Mouse (Mus musculus): Measurements from ENCODE around the gene Hcn2. TPM values are rescaled to one million over a fixed set of nuclear protein-coding genes. Genes with fewer than 3 reads are reported as not detected.

Gene Hcn2
- polyA plus RNA-seq, 1 experiment from 2014 or later, result 0.02 TPM

- H3K27ac ChIP-seq (replicated peaks), result no peak overlapping the region
- peaks cover 34% of the 10 kb centered on the region for H3K4me1 ChIP-seq (replicated peaks)
- peaks cover 71% of the 10 kb centered on the region for H3K27me3 ChIP-seq
- ATAC-seq (ENCODE audit: insufficient read depth), result no peak
- H3K9me3 ChIP-seq (replicated peaks), result no peaks in the 10 kb centered on the region
- 31% methylated on average over 15 of the region's 15 CpGs for WGBS (ENCODE audit: insufficient replicate concordance)
- H3K9ac ChIP-seq, result no peak overlapping the region
- H3K4me3 ChIP-seq (replicated peaks), result no peak overlapping the region
- H3K4me2 ChIP-seq, result no peak overlapping the region
- H3K36me3 ChIP-seq (replicated peaks), result no peaks in the 10 kb centered on the region
Observed at GRCm38 (mm10) chr10:79778006-79778405, 61.6 kb downstream of the Hcn2 start.

- WGBS (ENCODE audit: insufficient replicate concordance), result 13% methylated on average over 2 of the region's 2 CpGs
- H3K36me3 ChIP-seq (replicated peaks), result no peaks in the 10 kb centered on the region
- H3K9me3 ChIP-seq (replicated peaks), result no peaks in the 10 kb centered on the region
- peak overlapping the region; percentile 78; the same call in 1 of the 2 replicates for H3K4me2 ChIP-seq
- no peak for ATAC-seq (ENCODE audit: insufficient read depth)
- H3K4me1 ChIP-seq (replicated peaks), result peaks cover 34% of the 10 kb centered on the region
- no peak overlapping the region for H3K27ac ChIP-seq (replicated peaks)
- H3K27me3 ChIP-seq, result peaks cover 78% of the 10 kb centered on the region
- H3K4me3 ChIP-seq (replicated peaks), result no peak overlapping the region
- no peak overlapping the region for H3K9ac ChIP-seq
Observed at GRCm38 (mm10) chr10:79779193-79779592, 62.8 kb downstream of the Hcn2 start.

- Histone ChIP-seq H3K27ac (replicated peaks) (peak overlapping the region; percentile 61), H3K4me1 (replicated peaks) (peaks cover 34% of the 10 kb centered on the region), H3K4me2 (peak overlapping the region; percentile 78), H3K4me3 (replicated peaks) (peak overlapping the region; percentile 52), H3K27me3 (peaks cover 85% of the 10 kb centered on the region), H3K9me3 (replicated peaks) (no peaks in the 10 kb centered on the region), H3K9ac (no peak overlapping the region), H3K36me3 (replicated peaks) (no peaks in the 10 kb centered on the region)
- WGBS (ENCODE audit: insufficient replicate concordance), result 1% methylated on average over 55 of the region's 55 CpGs
- ATAC-seq (ENCODE audit: insufficient read depth), result peak; percentile 84
Observed at GRCm38 (mm10) chr10:79779784-79780663, 63.6 kb downstream of the Hcn2 start.

- Histone ChIP-seq H3K4me2 (peak overlapping the region; percentile 78), H3K4me1 (replicated peaks) (peaks cover 34% of the 10 kb centered on the region), H3K27ac (replicated peaks) (peak overlapping the region; percentile 61), H3K9ac (no peak overlapping the region), H3K9me3 (replicated peaks) (no peaks in the 10 kb centered on the region), H3K4me3 (replicated peaks) (peak overlapping the region; percentile 52), H3K36me3 (replicated peaks) (no peaks in the 10 kb centered on the region), H3K27me3 (peaks cover 85% of the 10 kb centered on the region)
- ATAC-seq (ENCODE audit: insufficient read depth), result no peak; the same call in 1 of the 2 replicates
- WGBS (ENCODE audit: insufficient replicate concordance), result 2% methylated on average over 13 of the region's 13 CpGs
Observed at GRCm38 (mm10) chr10:79780664-79781015, 64.2 kb downstream of the Hcn2 start.

GRCm38 (mm10) chr10:79781139-79781538, 64.7 kb downstream of the Hcn2 start:
- 29% methylated on average over 21 of the region's 21 CpGs for WGBS (ENCODE audit: insufficient replicate concordance)
- Histone ChIP-seq H3K36me3 (replicated peaks) (no peaks in the 10 kb centered on the region), H3K9ac (no peak overlapping the region), H3K27me3 (peaks cover 81% of the 10 kb centered on the region), H3K4me1 (replicated peaks) (peaks cover 34% of the 10 kb centered on the region), H3K9me3 (replicated peaks) (no peaks in the 10 kb centered on the region), H3K27ac (replicated peaks) (no peak overlapping the region), H3K4me3 (replicated peaks) (peak overlapping the region; percentile 52), H3K4me2 (peak overlapping the region; percentile 78)
- no peak for ATAC-seq (ENCODE audit: insufficient read depth)

- no peak overlapping the region for H3K4me2 ChIP-seq
- WGBS (ENCODE audit: insufficient replicate concordance), result 50% methylated on average over 5 of the region's 5 CpGs
Observed at GRCm38 (mm10) chr10:79781956-79782355, 65.5 kb downstream of the Hcn2 start.

GRCm38 (mm10) chr10:79783050-79783449, 66.6 kb downstream of the Hcn2 start:
- Histone ChIP-seq H3K9me3 (replicated peaks) (no peaks in the 10 kb centered on the region), H3K4me3 (replicated peaks) (no peak overlapping the region), H3K4me1 (replicated peaks) (peaks cover 25% of the 10 kb centered on the region), H3K27me3 (peaks cover 62% of the 10 kb centered on the region), H3K27ac (replicated peaks) (no peak overlapping the region), H3K4me2 (no peak overlapping the region), H3K9ac (no peak overlapping the region), H3K36me3 (replicated peaks) (no peaks in the 10 kb centered on the region)
- no peak for ATAC-seq (ENCODE audit: insufficient read depth)
- WGBS (ENCODE audit: insufficient replicate concordance), result 52% methylated on average over 7 of the region's 7 CpGs

More at GRCm38 (mm10) chr10:79781956-79782355, 65.5 kb downstream of the Hcn2 start:
- H3K9ac ChIP-seq, result no peak overlapping the region
- H3K9me3 ChIP-seq (replicated peaks), result no peaks in the 10 kb centered on the region
- peaks cover 73% of the 10 kb centered on the region for H3K27me3 ChIP-seq
- no peak overlapping the region for H3K4me3 ChIP-seq (replicated peaks)
- peaks cover 32% of the 10 kb centered on the region for H3K4me1 ChIP-seq (replicated peaks)
- no peak overlapping the region for H3K27ac ChIP-seq (replicated peaks)
- no peaks in the 10 kb centered on the region for H3K36me3 ChIP-seq (replicated peaks)
- no peak for ATAC-seq (ENCODE audit: insufficient read depth)

- no peak overlapping the region for H3K4me3 ChIP-seq (replicated peaks)
- H3K4me1 ChIP-seq (replicated peaks), result peaks cover 28% of the 10 kb centered on the region
- WGBS (ENCODE audit: insufficient replicate concordance), result 51% methylated on average over 27 of the region's 27 CpGs
- ATAC-seq (ENCODE audit: insufficient read depth), result no peak
- no peak overlapping the region for H3K4me2 ChIP-seq
- H3K27me3 ChIP-seq, result peaks cover 51% of the 10 kb centered on the region
- H3K9me3 ChIP-seq (replicated peaks), result no peaks in the 10 kb centered on the region
- H3K36me3 ChIP-seq (replicated peaks), result no peaks in the 10 kb centered on the region
- no peak overlapping the region for H3K27ac ChIP-seq (replicated peaks)
- H3K9ac ChIP-seq, result no peak overlapping the region
Observed at GRCm38 (mm10) chr10:79783920-79784800, 67.7 kb downstream of the Hcn2 start.

Other genes starting within 250 kb of the Hcn2 start
- not detected in 2 replicates for gene Vmn2r83, start 247.9 kb upstream of the Hcn2 start, polyA plus RNA-seq (2015; fragmentation: Nextera tagmentation; extraction: Ambion mirVana)
- gene Plpp2, start 182.8 kb upstream of the Hcn2 start, polyA plus RNA-seq (2015; fragmentation: Nextera tagmentation; extraction: Ambion mirVana), result 21.5 and 26.9 TPM in 2 replicates
- gene Mier2, start 161.4 kb upstream of the Hcn2 start, polyA plus RNA-seq (2015; fragmentation: Nextera tagmentation; extraction: Ambion mirVana), result 9.9 and 13.3 TPM in 2 replicates
- gene Theg, start 129.3 kb upstream of the Hcn2 start, polyA plus RNA-seq (2015; fragmentation: Nextera tagmentation; extraction: Ambion mirVana), result not detected in 2 replicates
- not detected in 2 replicates for gene C2cd4c, start 102.6 kb upstream of the Hcn2 start, polyA plus RNA-seq (2015; fragmentation: Nextera tagmentation; extraction: Ambion mirVana)
- 0.08 and 0.10 TPM in 2 replicates for gene Shc2, start 78.7 kb upstream of the Hcn2 start, polyA plus RNA-seq (2015; fragmentation: Nextera tagmentation; extraction: Ambion mirVana)
- gene Odf3l2, start 70.9 kb upstream of the Hcn2 start, polyA plus RNA-seq (2015; fragmentation: Nextera tagmentation; extraction: Ambion mirVana), result not detected in 2 replicates
- 0.26 TPM in 1 of 2 replicates, not detected in the other for gene Madcam1, start 52.1 kb upstream of the Hcn2 start, polyA plus RNA-seq (2015; fragmentation: Nextera tagmentation; extraction: Ambion mirVana)
- 21.4 and 23.1 TPM in 2 replicates for gene Tpgs1, start 47.3 kb upstream of the Hcn2 start, polyA plus RNA-seq (2015; fragmentation: Nextera tagmentation; extraction: Ambion mirVana)
- 105 and 107 TPM in 2 replicates for gene Cdc34, start 34.4 kb upstream of the Hcn2 start, polyA plus RNA-seq (2015; fragmentation: Nextera tagmentation; extraction: Ambion mirVana)
- gene Gzmm, start 27.6 kb upstream of the Hcn2 start, polyA plus RNA-seq (2015; fragmentation: Nextera tagmentation; extraction: Ambion mirVana), result 0.15 and 0.37 TPM in 2 replicates
- gene Bsg, start 12.1 kb upstream of the Hcn2 start, polyA plus RNA-seq (2015; fragmentation: Nextera tagmentation; extraction: Ambion mirVana), result 980 and 1,043 TPM in 2 replicates
- 15.6 and 17.7 TPM in 2 replicates for gene Polrmt, start 29.9 kb downstream of the Hcn2 start, polyA plus RNA-seq (2015; fragmentation: Nextera tagmentation; extraction: Ambion mirVana)
- gene Fgf22, start 38.4 kb downstream of the Hcn2 start, polyA plus RNA-seq (2015; fragmentation: Nextera tagmentation; extraction: Ambion mirVana), result 0.07 TPM in 1 of 2 replicates, not detected in the other
- 39.6 and 42.0 TPM in 2 replicates for gene Rnf126, start 50.3 kb downstream of the Hcn2 start, polyA plus RNA-seq (2015; fragmentation: Nextera tagmentation; extraction: Ambion mirVana)
- gene Fstl3, start 60.6 kb downstream of the Hcn2 start, polyA plus RNA-seq (2015; fragmentation: Nextera tagmentation; extraction: Ambion mirVana), result 0.71 and 1.0 TPM in 2 replicates
- gene Prss57, start 74.3 kb downstream of the Hcn2 start, polyA plus RNA-seq (2015; fragmentation: Nextera tagmentation; extraction: Ambion mirVana), result 7.0 and 7.1 TPM in 2 replicates
- gene Palm, start 76.9 kb downstream of the Hcn2 start, polyA plus RNA-seq (2015; fragmentation: Nextera tagmentation; extraction: Ambion mirVana), result 8.8 and 9.2 TPM in 2 replicates
- gene Misp, start 104.4 kb downstream of the Hcn2 start, polyA plus RNA-seq (2015; fragmentation: Nextera tagmentation; extraction: Ambion mirVana), result 0.50 TPM in 2 replicates
- 120 and 133 TPM in 2 replicates for gene Ptbp1, start 137.8 kb downstream of the Hcn2 start, polyA plus RNA-seq (2015; fragmentation: Nextera tagmentation; extraction: Ambion mirVana)
- 112 and 131 TPM in 2 replicates for gene Prtn3, start 157.8 kb downstream of the Hcn2 start, polyA plus RNA-seq (2015; fragmentation: Nextera tagmentation; extraction: Ambion mirVana)
- gene Plppr3, start 158.0 kb downstream of the Hcn2 start, polyA plus RNA-seq (2015; fragmentation: Nextera tagmentation; extraction: Ambion mirVana), result 5.8 and 6.1 TPM in 2 replicates
- 211 and 227 TPM in 2 replicates for gene Elane, start 169.6 kb downstream of the Hcn2 start, polyA plus RNA-seq (2015; fragmentation: Nextera tagmentation; extraction: Ambion mirVana)
- not detected in 2 replicates for gene Cfd, start 174.2 kb downstream of the Hcn2 start, polyA plus RNA-seq (2015; fragmentation: Nextera tagmentation; extraction: Ambion mirVana)
- gene Med16, start 192.3 kb downstream of the Hcn2 start, polyA plus RNA-seq (2015; fragmentation: Nextera tagmentation; extraction: Ambion mirVana), result 16.4 and 18.0 TPM in 2 replicates
- not detected in 2 replicates for gene Gm26602, start 194.2 kb downstream of the Hcn2 start, polyA plus RNA-seq (2015; fragmentation: Nextera tagmentation; extraction: Ambion mirVana)
- gene Kiss1r, start 200.3 kb downstream of the Hcn2 start, polyA plus RNA-seq (2015; fragmentation: Nextera tagmentation; extraction: Ambion mirVana), result 0.32 and 0.37 TPM in 2 replicates
- gene R3hdm4, start 204.6 kb downstream of the Hcn2 start, polyA plus RNA-seq (2015; fragmentation: Nextera tagmentation; extraction: Ambion mirVana), result 52.4 and 55.6 TPM in 2 replicates
- gene Arid3a, start 210.4 kb downstream of the Hcn2 start, polyA plus RNA-seq (2015; fragmentation: Nextera tagmentation; extraction: Ambion mirVana), result 6.1 and 7.4 TPM in 2 replicates
- 46.3 and 48.4 TPM in 2 replicates for gene Wdr18, start 243.5 kb downstream of the Hcn2 start, polyA plus RNA-seq (2015; fragmentation: Nextera tagmentation; extraction: Ambion mirVana)